Mouse (Mus musculus): Measurements from ENCODE around the gene Gm49630. TPM values are rescaled to one million over a fixed set of nuclear protein-coding genes. Genes with fewer than 3 reads are reported as not detected.
"Not testable (repeated sequence)": the region's sequence is repeated elsewhere in the genome, so short reads cannot be mapped to it uniquely, and the experiment has no call there.

Gm49630 gene
- polyA plus RNA-seq, 1 experiment: not detected

GRCm38 (mm10) chr17:7366265-7366664 lies 5.5 kb downstream of the Gm49630 start:
- H3K4me3 ChIP-seq (ENCODE audit: insufficient read depth, low read depth, low read length); H3K36me3 ChIP-seq (ENCODE audit: control insufficient read depth, insufficient read depth, low read length); H3K27me3 ChIP-seq (replicated peaks; ENCODE audit: control insufficient read depth, insufficient read depth, low read length); DNase-seq; H3K27ac ChIP-seq (ENCODE audit: insufficient read depth, low read depth, low read length); H3K4me1 ChIP-seq (ENCODE audit: control insufficient read depth, insufficient read depth, low read length): not testable (repeated sequence)
- 33% methylated on average over 1 of the region's 1 CpGs for WGBS

GRCm38 (mm10) chr17:7365615-7366014 lies 6.2 kb downstream of the Gm49630 start:
- 60% methylated on average over 1 of the region's 3 CpGs for WGBS
- H3K4me3 ChIP-seq (ENCODE audit: insufficient read depth, low read depth, low read length); H3K27ac ChIP-seq (ENCODE audit: insufficient read depth, low read depth, low read length); H3K4me1 ChIP-seq (ENCODE audit: control insufficient read depth, insufficient read depth, low read length); H3K36me3 ChIP-seq (ENCODE audit: control insufficient read depth, insufficient read depth, low read length); DNase-seq; H3K27me3 ChIP-seq (replicated peaks; ENCODE audit: control insufficient read depth, insufficient read depth, low read length): not testable (repeated sequence)

- not testable (repeated sequence) for H3K4me1 ChIP-seq (ENCODE audit: control insufficient read depth, insufficient read depth, low read length); DNase-seq; H3K27me3 ChIP-seq (replicated peaks; ENCODE audit: control insufficient read depth, insufficient read depth, low read length); H3K27ac ChIP-seq (ENCODE audit: insufficient read depth, low read depth, low read length); H3K4me3 ChIP-seq (ENCODE audit: insufficient read depth, low read depth, low read length); H3K36me3 ChIP-seq (ENCODE audit: control insufficient read depth, insufficient read depth, low read length)
- 89% methylated on average over 9 of the region's 9 CpGs for WGBS
Observed at GRCm38 (mm10) chr17:7360749-7361465, 10.9 kb downstream of the Gm49630 start.

- not testable (repeated sequence) for H3K4me1 ChIP-seq (ENCODE audit: control insufficient read depth, insufficient read depth, low read length); H3K36me3 ChIP-seq (ENCODE audit: control insufficient read depth, insufficient read depth, low read length); H3K27me3 ChIP-seq (replicated peaks; ENCODE audit: control insufficient read depth, insufficient read depth, low read length); H3K4me3 ChIP-seq (ENCODE audit: insufficient read depth, low read depth, low read length); H3K27ac ChIP-seq (ENCODE audit: insufficient read depth, low read depth, low read length); DNase-seq
- 72% methylated on average over 4 of the region's 4 CpGs for WGBS
Observed at GRCm38 (mm10) chr17:7359806-7360205, 12.0 kb downstream of the Gm49630 start.

- not testable (repeated sequence) for H3K4me1 ChIP-seq (ENCODE audit: control insufficient read depth, insufficient read depth, low read length); H3K4me3 ChIP-seq (ENCODE audit: insufficient read depth, low read depth, low read length); H3K36me3 ChIP-seq (ENCODE audit: control insufficient read depth, insufficient read depth, low read length); H3K27ac ChIP-seq (ENCODE audit: insufficient read depth, low read depth, low read length); DNase-seq; H3K27me3 ChIP-seq (replicated peaks; ENCODE audit: control insufficient read depth, insufficient read depth, low read length)
- WGBS: 87% methylated on average over 1 of the region's 1 CpGs
Observed at GRCm38 (mm10) chr17:7352596-7352995, 19.2 kb downstream of the Gm49630 start, which contains the start of gene Ttll2. Ttll2 (minus strand) TSS chr17:7352696.

- H3K36me3 ChIP-seq (ENCODE audit: control insufficient read depth, insufficient read depth, low read length); H3K4me3 ChIP-seq (ENCODE audit: insufficient read depth, low read depth, low read length): not testable (repeated sequence)
- WGBS: 53% methylated on average over 2 of the region's 3 CpGs
Observed at GRCm38 (mm10) chr17:7348765-7349164, 23.0 kb downstream of the Gm49630 start.

GRCm38 (mm10) chr17:7337381-7337780 lies 34.4 kb downstream of the Gm49630 start:
- not testable (repeated sequence) for H3K36me3 ChIP-seq (ENCODE audit: control insufficient read depth, insufficient read depth, low read length); H3K4me3 ChIP-seq (ENCODE audit: insufficient read depth, low read depth, low read length); H3K27ac ChIP-seq (ENCODE audit: insufficient read depth, low read depth, low read length); H3K4me1 ChIP-seq (ENCODE audit: control insufficient read depth, insufficient read depth, low read length); H3K27me3 ChIP-seq (replicated peaks; ENCODE audit: control insufficient read depth, insufficient read depth, low read length); DNase-seq
- 55% methylated on average over 9 of the region's 9 CpGs for WGBS

More at GRCm38 (mm10) chr17:7348765-7349164, 23.0 kb downstream of the Gm49630 start:
- DNase-seq; H3K27me3 ChIP-seq (replicated peaks; ENCODE audit: control insufficient read depth, insufficient read depth, low read length); H3K27ac ChIP-seq (ENCODE audit: insufficient read depth, low read depth, low read length); H3K4me1 ChIP-seq (ENCODE audit: control insufficient read depth, insufficient read depth, low read length): not testable (repeated sequence)

- WGBS: 56% methylated on average over 4 of the region's 5 CpGs
- DNase-seq; H3K36me3 ChIP-seq (ENCODE audit: control insufficient read depth, insufficient read depth, low read length); H3K27ac ChIP-seq (ENCODE audit: insufficient read depth, low read depth, low read length); H3K4me1 ChIP-seq (ENCODE audit: control insufficient read depth, insufficient read depth, low read length); H3K4me3 ChIP-seq (ENCODE audit: insufficient read depth, low read depth, low read length); H3K27me3 ChIP-seq (replicated peaks; ENCODE audit: control insufficient read depth, insufficient read depth, low read length): not testable (repeated sequence)
Observed at GRCm38 (mm10) chr17:7332745-7333144, 39.0 kb downstream of the Gm49630 start.

- not testable (repeated sequence) for H3K36me3 ChIP-seq (ENCODE audit: control insufficient read depth, insufficient read depth, low read length); H3K27me3 ChIP-seq (replicated peaks; ENCODE audit: control insufficient read depth, insufficient read depth, low read length); DNase-seq; H3K4me3 ChIP-seq (ENCODE audit: insufficient read depth, low read depth, low read length); H3K4me1 ChIP-seq (ENCODE audit: control insufficient read depth, insufficient read depth, low read length); H3K27ac ChIP-seq (ENCODE audit: insufficient read depth, low read depth, low read length)
- 77% methylated on average over 8 of the region's 8 CpGs for WGBS
Observed at GRCm38 (mm10) chr17:7326415-7326814, 45.4 kb downstream of the Gm49630 start.

GRCm38 (mm10) chr17:7324346-7324745 lies 47.4 kb downstream of the Gm49630 start, which contains the start of gene Tcp10a:
Tcp10a (plus strand) TSS chr17:7324646.
- H3K4me1 ChIP-seq (ENCODE audit: control insufficient read depth, insufficient read depth, low read length); H3K27ac ChIP-seq (ENCODE audit: insufficient read depth, low read depth, low read length); H3K4me3 ChIP-seq (ENCODE audit: insufficient read depth, low read depth, low read length); DNase-seq; H3K27me3 ChIP-seq (replicated peaks; ENCODE audit: control insufficient read depth, insufficient read depth, low read length); H3K36me3 ChIP-seq (ENCODE audit: control insufficient read depth, insufficient read depth, low read length): not testable (repeated sequence)
- 92% methylated on average over 4 of the region's 5 CpGs for WGBS

- 79% methylated on average over 6 of the region's 6 CpGs for WGBS
- H3K36me3 ChIP-seq (ENCODE audit: control insufficient read depth, insufficient read depth, low read length); H3K4me3 ChIP-seq (ENCODE audit: insufficient read depth, low read depth, low read length); H3K4me1 ChIP-seq (ENCODE audit: control insufficient read depth, insufficient read depth, low read length); H3K27ac ChIP-seq (ENCODE audit: insufficient read depth, low read depth, low read length); H3K27me3 ChIP-seq (replicated peaks; ENCODE audit: control insufficient read depth, insufficient read depth, low read length): not testable (repeated sequence)
- peak; percentile 8 for DNase-seq
Observed at GRCm38 (mm10) chr17:7319789-7320188, 52.0 kb downstream of the Gm49630 start.
